Mouse (Mus musculus) lung, adult 2 months (tissue): Measurements from ENCODE around the gene Mark3.

Experiments
- CTCF ChIP-seq: fragments of 200-500 bp; IDR thresholded peaks from 2 replicates; pipeline ENCODE4 v1.5.1; 2011; ENCODE audit warnings: mild to moderate bottlenecking, low read length, control low read depth; ENCODE audit not compliant: insufficient read depth
- POLR2A ChIP-seq: fragments of 200-500 bp; IDR thresholded peaks from 2 replicates; pipeline ENCODE4 v1.6.1; 2011; ENCODE audit warnings: low read depth, mild to moderate bottlenecking, control low read depth, low read length, borderline replicate concordance; ENCODE audit errors: extremely low read depth

GRCm38 (mm10) chr12:111572406-111572805 is 1.9 kb upstream of the Mark3 start:
- no peak for TF ChIP-seq CTCF
- no peak for TF ChIP-seq POLR2A
